Mouse (Mus musculus) adrenal gland, postnatal 36 days (tissue): ENCODE measurements around the gene Nck2. TPM values are rescaled to one million over a fixed set of nuclear protein-coding genes. Genes with fewer than 3 reads are reported as not detected.

ENCODE experiments used
- DNase-seq, 2 experiments: peaks; one replicate each; pipeline ENCODE4 v3.0.0; 2021; ENCODE audit warnings: mixed read lengths in 1 of 2
- total RNA-seq, 2 experiments: library from RNA; stranded (reverse); gene quantifications; 2 replicates each; pipeline ENCODE4 v1.2.3; 2021

Nck2 gene
- total RNA-seq, 2 experiments from 2014 or later, result 29.7 to 32.9 TPM

- DNase-seq, result peak; percentile 30 to 34
These were observed 57.0 kb downstream of the Nck2 start for GRCm38 (mm10) chr1:43501143-43501919.

GRCm38 (mm10) chr1:43501920-43502791 lies 57.8 kb downstream of the Nck2 start:
- DNase-seq, result peak; percentile 50 to 68

GRCm38 (mm10) chr1:43502792-43503146 lies 58.4 kb downstream of the Nck2 start:
- no peak for DNase-seq

- no peak for DNase-seq
These were observed 58.9 kb downstream of the Nck2 start for GRCm38 (mm10) chr1:43503261-43503660.

GRCm38 (mm10) chr1:43503676-43504075 lies 59.3 kb downstream of the Nck2 start:
- DNase-seq, result no peak

- no peak for DNase-seq
These were observed 59.9 kb downstream of the Nck2 start for GRCm38 (mm10) chr1:43504235-43504634.

- peak; percentile 41 for DNase-seq
These were observed 62.3 kb downstream of the Nck2 start for GRCm38 (mm10) chr1:43506638-43507037.

- DNase-seq, result no peak
These were observed 63.4 kb downstream of the Nck2 start for GRCm38 (mm10) chr1:43507809-43508208.

GRCm38 (mm10) chr1:43511256-43511655 lies 66.9 kb downstream of the Nck2 start:
- no peak for DNase-seq

GRCm38 (mm10) chr1:43511667-43512066 lies 67.3 kb downstream of the Nck2 start:
- DNase-seq, result no peak

- DNase-seq, result no peak
These were observed 73.0 kb downstream of the Nck2 start for GRCm38 (mm10) chr1:43517405-43517804.

GRCm38 (mm10) chr1:43520216-43520988 lies 76.0 kb downstream of the Nck2 start:
- no peak for DNase-seq

- DNase-seq, result no peak
These were observed 76.6 kb downstream of the Nck2 start for GRCm38 (mm10) chr1:43520989-43521371.

- no peak for DNase-seq
These were observed 77.1 kb downstream of the Nck2 start for GRCm38 (mm10) chr1:43521512-43521911.

GRCm38 (mm10) chr1:43521950-43522349 lies 77.6 kb downstream of the Nck2 start:
- DNase-seq, result no peak

- no peak for DNase-seq
These were observed 78.6 kb downstream of the Nck2 start for GRCm38 (mm10) chr1:43522976-43523375.

- DNase-seq, result peak; percentile 15 to 39
These were observed 80.0 kb downstream of the Nck2 start for GRCm38 (mm10) chr1:43524332-43524731.

GRCm38 (mm10) chr1:43528275-43528674 lies 83.9 kb downstream of the Nck2 start:
- no peak for DNase-seq

GRCm38 (mm10) chr1:43529086-43529485 lies 84.7 kb downstream of the Nck2 start:
- DNase-seq, result no peak

GRCm38 (mm10) chr1:43530295-43531020 lies 86.1 kb downstream of the Nck2 start:
- peak; percentile 17 to 20 for DNase-seq

GRCm38 (mm10) chr1:43531307-43531706 lies 86.9 kb downstream of the Nck2 start:
- DNase-seq, result no peak

GRCm38 (mm10) chr1:43532279-43532678 lies 87.9 kb downstream of the Nck2 start:
- no peak for DNase-seq
